Mouse (Mus musculus) liver, postnatal 0 days (tissue): ENCODE measurements around the gene Mtmr6.

Experiments used
- CTCF ChIP-seq: sonication (generic); IDR thresholded peaks from 2 replicates; pipeline ENCODE4 v1.5.1; 2016; ENCODE audit warnings: antibody characterized with exemption, low read depth
- EP300 ChIP-seq: IDR thresholded peaks from 2 replicates; pipeline ENCODE4 v1.6.1; 2016; ENCODE audit warnings: antibody characterized with exemption, low read depth, mild to moderate bottlenecking

DNA sequence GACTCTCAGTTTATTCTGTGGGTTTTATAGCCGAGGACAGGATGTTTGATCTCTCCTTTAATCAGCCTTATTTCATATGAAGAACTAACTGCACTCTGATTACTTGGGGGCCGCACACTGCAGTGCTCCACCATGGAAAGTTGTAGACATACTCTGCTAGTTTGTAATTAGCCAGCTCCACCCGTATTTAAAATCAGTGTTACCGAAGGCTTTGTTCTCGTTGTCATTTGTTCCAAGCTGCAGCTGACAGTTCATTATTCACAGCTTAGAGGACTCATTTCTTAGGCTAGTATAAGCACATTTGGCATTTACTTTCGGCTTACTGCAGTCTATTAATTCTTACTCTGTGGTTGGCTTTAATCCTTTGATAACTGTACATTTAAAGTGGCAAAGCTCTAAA, 36.0 kb downstream of the Mtmr6 start:
- no peak for TF ChIP-seq CTCF
- TF ChIP-seq EP300: no peak
